Mouse (Mus musculus) gastrocnemius, adult 2 months (tissue): ENCODE measurements around the gene Rtn4rl2. TPM values are rescaled to one million over a fixed set of nuclear protein-coding genes. Genes with fewer than 3 reads are reported as not detected.

Experiments
- DNase-seq: peaks from one replicate; pipeline ENCODE4 v3.0.0; 2022
- H3K27ac ChIP-seq: fragments of 200-600 bp; 2 replicates; pipeline ENCODE4 v1.8.1; 2022; ENCODE audit warnings: mild to moderate bottlenecking
- H3K4me3 ChIP-seq: fragments of 200-600 bp; 2 replicates; pipeline ENCODE4 v1.8.1; 2022; ENCODE audit warnings: mild to moderate bottlenecking, moderate library complexity
- CTCF ChIP-seq: fragments of 200-600 bp; IDR thresholded peaks from 2 replicates; pipeline ENCODE4 v1.8.1; 2022; ENCODE audit warnings: antibody characterized with exemption, mild to moderate bottlenecking, moderate library complexity
- intact Hi-C: fragments of 180-260 bp; cut with DNase I; formaldehyde crosslinking; loops from one replicate; pipeline ENCODE4 v1.15.1; 2025
- total RNA-seq, 2 experiments: library from RNA; stranded (reverse); gene quantifications; 2 replicates each; pipeline ENCODE4 v1.2.3; 2021

Rtn4rl2 gene
- total RNA-seq, 2 experiments from 2014 or later, result 0.28 to 0.41 TPM

DNA sequence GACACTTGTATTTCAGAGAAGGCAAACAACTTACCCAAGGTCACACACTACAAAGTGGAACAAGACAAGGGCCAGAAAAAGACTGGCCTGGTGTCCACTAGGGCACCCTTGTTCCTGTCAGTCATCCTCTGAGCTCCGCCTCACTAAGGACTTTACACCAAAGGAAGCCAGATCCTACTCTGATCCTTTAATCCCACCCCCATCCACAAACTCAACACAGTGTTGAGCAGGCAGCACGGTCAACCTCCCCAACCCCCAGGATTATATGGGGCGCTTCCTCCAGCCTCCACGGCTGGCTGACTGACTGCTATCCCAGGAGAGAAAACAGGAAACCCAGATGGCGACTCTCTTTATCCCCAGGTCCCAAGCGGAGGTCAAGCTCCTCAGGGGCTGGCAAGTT, 3.4 kb downstream of the Rtn4rl2 start:
- no peak for TF ChIP-seq CTCF
- Histone ChIP-seq H3K4me3 (no peak overlapping the region), H3K27ac (no peak overlapping the region)
- intact Hi-C loops, result no loop called here
- no peak for DNase-seq

DNA sequence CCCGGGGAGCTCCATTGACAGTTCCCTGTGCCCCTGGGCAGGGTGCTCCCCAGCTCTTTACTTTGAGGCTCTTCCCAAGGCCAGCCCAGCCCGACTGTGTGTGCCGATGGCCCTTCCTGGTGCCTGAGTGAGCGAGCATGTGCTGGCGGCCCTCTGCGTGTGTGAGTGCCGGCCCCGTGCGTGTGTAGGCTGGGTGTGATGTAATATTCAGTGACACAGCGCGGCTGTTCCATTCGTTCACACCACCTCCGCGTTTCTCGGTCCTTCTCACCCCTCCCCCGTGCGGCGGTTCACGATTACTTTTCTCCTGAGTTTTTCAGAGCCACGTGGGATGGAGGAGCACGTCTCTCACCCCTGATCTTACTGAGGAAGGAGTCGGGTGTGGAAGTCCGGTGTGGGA, 3.9 kb downstream of the Rtn4rl2 start:
- no peak overlapping the region for H3K27ac ChIP-seq
- H3K4me3 ChIP-seq, result no peak overlapping the region
- DNase-seq, result no peak
- TF ChIP-seq CTCF, result no peak
- intact Hi-C loops, result no loop called here

DNA sequence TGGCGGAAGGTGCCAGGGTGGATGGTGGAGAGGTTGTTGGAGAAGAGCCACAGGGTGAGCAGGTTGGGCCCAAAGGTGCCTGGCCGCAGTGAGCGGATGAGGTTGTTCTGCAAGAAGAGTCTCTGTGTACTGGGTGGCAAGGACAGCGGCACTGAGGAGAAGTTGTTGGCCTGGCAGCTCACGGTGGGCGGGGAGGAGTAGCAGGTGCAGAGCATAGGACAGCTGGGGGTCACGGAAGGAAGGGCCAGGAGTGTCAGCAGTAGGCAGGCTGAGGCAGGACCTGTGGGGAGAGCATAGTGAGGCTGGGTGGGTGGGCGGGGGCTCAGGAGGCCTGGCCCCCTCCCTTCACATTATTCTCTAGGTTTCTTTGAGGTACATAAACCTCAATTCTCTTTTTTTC, 5.9 kb downstream of the Rtn4rl2 start:
- Histone ChIP-seq H3K27ac (no peak overlapping the region), H3K4me3 (no peak overlapping the region)
- no peak for DNase-seq
- intact Hi-C loops, result no loop called here
- TF ChIP-seq CTCF, result no peak

DNA sequence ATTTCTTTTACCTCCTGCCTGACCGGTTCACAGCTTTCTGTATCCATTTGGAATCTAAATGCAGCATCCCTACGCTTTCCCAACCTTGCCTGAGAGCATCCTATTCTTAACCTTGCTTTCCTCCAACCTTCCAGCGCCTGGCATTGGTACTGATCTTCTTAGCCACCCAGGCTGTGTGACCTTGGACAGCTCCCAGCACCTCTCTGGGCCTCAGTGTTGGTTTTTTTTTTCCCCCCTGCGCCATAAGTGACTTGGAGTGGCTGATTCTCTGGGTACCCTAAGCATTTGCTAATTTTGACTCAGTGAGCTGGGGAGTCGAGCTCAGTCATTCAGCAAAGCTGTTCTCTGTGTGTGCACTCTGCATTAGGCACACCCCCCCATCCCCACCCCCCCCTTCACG, 10.7 kb downstream of the Rtn4rl2 start:
- TF ChIP-seq CTCF, result no peak
- intact Hi-C loops, result no loop called here
- Histone ChIP-seq H3K4me3 (no peak overlapping the region), H3K27ac (no peak overlapping the region)
- DNase-seq, result no peak

DNA sequence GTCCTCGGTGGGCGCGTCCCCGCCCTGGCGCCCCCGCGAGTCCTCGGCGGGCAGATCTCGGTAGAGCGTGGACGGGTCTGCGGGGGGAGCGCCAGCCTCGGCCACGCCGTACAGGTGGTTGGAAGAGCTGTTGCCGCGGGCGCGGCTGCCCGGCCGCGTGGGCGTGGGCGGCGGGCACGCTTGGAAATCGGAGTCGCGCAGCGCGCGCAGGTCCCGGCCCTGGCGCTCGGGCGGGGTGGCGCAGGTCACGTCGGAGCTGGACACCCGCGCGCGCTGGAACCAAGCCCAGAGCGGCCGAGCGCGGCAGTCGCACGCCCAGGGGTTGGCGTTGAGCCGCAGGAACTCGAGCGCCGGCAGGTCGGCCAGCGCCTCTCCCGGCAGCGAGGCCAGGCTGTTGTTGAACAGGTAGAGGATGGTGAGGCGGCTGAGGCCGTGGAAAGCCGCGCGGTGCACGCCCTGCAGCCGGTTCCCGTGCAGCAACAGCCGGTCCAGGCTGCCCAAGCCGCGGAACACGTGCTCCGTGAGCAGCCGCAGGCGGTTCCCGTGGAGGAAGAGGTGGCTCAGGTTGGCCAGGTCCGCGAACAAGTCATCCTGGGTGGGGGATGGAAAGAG, 14.3 kb downstream of the Rtn4rl2 start:
- TF ChIP-seq CTCF, result no peak
- Histone ChIP-seq H3K27ac (no peak overlapping the region), H3K4me3 (peak overlapping the region; percentile 75)
- peak; percentile 90 for DNase-seq
- intact Hi-C loops, result no loop called here

DNA sequence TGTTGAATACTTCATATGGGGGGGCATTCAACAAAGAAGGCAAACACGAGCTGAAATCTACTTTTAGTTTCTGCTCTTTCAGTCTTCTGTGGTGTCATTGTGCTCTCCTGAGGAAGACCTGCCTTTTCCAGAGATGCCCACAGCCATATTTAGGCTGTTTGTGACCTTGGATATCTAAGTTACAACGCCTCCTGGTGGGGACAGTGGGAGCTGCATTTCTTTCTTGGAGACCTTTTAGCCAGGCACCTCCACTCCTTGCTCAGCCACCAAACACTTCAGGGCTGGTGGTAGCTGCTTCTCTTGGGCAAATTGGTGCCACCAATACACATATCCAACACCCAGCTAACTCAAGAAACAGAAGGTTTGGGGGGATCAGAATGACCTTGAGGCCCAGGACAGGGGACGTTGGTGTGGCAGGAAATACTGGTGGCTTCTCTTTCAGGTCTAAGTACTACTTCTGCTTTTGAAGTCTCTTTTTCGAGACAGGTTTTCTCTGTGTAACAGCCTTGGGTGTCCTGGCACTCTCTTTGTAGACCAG, 15.8 kb downstream of the Rtn4rl2 start:
- intact Hi-C loops, result no loop called here
- no peak for DNase-seq
- peak; percentile 34 for TF ChIP-seq CTCF
- H3K27ac ChIP-seq, result no peak overlapping the region
- no peak overlapping the region for H3K4me3 ChIP-seq

DNA sequence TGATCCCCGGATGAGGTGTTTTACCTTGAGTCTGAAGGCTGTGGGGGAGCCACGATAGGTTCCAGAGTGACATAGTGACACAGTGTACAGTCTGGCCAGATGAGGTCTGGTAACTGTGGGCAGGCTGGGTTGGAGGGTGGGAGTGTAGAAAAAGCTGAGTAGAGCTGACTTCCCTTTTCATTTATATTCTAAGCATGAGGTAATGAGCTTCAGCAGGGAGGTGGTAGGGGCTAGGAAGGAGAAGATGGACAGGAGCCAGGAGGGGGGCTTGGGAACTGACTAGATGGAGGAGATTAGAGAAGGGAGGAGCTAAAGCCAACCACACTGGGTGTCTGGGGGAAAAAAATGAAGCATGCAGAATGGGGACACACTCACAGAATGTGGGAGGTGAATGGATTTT, 17.5 kb downstream of the Rtn4rl2 start:
- TF ChIP-seq CTCF, result no peak
- no peak overlapping the region for H3K4me3 ChIP-seq
- H3K27ac ChIP-seq, result no peak overlapping the region
- no peak for DNase-seq
- intact Hi-C loops, result loop anchor here (2.0 to 5.0 kb wide), 3 partner anchors 22 to 138 kb away; no protein-coding TSS in a partner anchor

DNA sequence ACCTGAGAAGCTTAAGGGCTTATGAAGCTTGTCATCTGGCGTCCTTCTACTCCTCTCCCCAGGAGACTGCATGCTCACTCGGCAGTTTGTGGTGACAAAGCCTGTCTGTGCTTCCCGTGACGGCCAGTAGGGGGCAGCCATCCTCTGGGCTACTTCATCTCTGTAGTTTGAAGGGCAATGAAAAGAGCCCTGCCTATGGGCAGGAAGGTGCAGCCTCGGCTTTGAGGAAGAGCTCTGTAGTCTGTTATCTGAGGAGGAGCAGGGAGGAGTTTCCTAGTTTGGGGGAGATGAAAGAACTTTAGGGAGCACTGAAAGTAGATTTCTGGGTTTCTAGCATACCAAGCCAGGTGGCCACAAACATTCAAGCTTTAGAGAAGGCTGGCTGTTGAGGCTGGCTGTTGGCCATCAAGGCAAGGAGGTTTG, 18.0 kb downstream of the Rtn4rl2 start:
- intact Hi-C loops, result loop anchor here (2.0 to 5.0 kb wide), 3 partner anchors 22 to 139 kb away; no protein-coding TSS in a partner anchor
- TF ChIP-seq CTCF, result peak; percentile 83
- no peak overlapping the region for H3K27ac ChIP-seq
- H3K4me3 ChIP-seq, result no peak overlapping the region
- peak; percentile 71 for DNase-seq

DNA sequence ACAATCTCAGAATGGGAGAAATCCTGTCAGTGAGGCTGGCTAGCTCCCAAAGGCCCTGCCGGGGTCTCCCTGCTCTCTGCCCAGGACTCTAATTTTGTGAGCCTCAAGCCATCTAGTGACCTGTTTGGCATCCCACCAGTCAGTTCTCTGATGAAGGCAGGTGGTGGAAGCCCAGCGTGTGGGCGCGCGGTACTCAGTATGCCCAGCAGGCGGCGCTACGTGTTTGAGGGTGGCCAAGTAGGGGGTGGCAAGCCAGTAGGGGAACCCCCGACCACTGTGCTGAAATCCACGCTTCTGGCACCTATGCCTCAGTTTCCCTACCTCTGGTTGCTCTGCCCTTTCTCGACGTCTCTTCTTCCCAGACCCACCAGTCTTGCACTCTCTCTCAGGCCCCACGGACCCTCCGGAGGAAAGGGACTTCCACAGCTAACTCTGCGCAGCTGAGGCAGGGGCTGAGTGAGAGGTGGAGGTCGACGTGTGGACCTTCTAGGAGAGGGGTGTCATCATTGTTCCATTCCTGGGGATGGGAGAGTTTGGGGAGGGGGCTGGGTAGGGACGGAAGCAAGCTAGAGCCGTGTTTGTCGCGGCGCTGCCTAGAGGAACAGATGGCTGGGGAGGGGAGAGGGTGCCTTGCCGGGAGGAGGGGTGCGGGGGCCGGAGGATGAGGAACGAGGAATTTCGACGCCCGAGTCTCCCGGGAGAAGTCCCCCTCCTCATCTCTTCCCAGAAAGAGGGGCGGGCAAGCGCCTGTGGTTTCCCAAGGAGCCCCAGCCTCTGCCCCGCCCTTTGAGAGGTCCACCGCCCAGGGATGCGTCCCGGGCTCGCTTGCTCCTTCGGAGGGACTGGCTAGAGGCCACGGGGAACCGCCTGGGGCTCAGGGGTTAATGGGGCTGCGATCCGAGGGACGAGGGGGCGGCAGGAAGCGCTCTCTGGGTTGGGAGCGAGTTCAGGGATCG, 20.6 kb downstream of the Rtn4rl2 start:
- Histone ChIP-seq H3K4me3 (peak overlapping the region; percentile 44), H3K27ac (no peak overlapping the region)
- TF ChIP-seq CTCF, result peak; percentile 85
- peak; percentile 72 for DNase-seq
- intact Hi-C loops, result loop anchor here (5.0 kb wide), 2 partner anchors 34 to 141 kb away; no protein-coding TSS in a partner anchor

DNA sequence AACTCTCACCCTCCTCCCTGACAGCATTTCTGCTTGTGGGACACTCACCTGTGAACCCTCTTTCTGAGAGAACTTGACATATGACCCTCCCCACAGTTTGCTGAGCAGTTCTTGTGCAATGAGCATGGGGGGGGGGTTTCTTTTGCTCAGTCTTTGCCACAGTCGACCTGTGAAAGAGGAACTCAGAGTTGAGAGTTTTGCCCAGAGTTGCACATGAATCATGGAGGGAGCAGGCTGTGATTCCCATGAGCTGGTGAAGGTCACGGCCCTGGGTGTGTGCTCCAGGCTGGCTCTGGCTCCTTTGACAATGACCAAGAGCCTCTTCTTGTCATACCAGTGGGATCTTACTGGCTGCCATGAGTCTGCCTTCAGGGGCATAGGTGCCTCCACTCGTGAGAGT, 24.3 kb downstream of the Rtn4rl2 start:
- no peak overlapping the region for H3K27ac ChIP-seq
- DNase-seq, result no peak
- no peak for TF ChIP-seq CTCF

DNA sequence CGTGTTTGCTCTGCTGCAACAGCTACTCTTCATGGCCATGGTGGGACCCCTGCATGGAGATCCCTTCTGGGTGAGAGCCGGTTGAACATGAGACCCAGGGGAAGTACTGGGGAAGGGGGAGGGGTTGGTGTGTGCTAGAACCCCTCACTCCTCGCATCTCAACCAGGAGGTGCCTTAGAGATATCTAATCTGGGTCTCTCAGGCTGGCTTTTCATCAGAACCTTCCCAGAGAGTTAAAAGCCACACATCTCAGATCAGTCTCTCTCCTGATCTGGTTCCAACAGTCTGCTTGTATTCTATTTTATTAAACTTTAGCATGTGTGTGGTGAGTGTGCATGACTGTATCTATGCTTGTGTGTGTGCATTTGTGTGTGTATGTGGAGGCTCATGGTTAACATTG, 25.1 kb downstream of the Rtn4rl2 start:
- Histone ChIP-seq H3K4me3 (no peak overlapping the region), H3K27ac (no peak overlapping the region)
- DNase-seq, result no peak
- TF ChIP-seq CTCF, result no peak
- intact Hi-C loops, result no loop called here

More for the DNA sequence above, 24.3 kb downstream of the Rtn4rl2 start:
- H3K4me3 ChIP-seq, result no peak overlapping the region
- intact Hi-C loops, result no loop called here

DNA sequence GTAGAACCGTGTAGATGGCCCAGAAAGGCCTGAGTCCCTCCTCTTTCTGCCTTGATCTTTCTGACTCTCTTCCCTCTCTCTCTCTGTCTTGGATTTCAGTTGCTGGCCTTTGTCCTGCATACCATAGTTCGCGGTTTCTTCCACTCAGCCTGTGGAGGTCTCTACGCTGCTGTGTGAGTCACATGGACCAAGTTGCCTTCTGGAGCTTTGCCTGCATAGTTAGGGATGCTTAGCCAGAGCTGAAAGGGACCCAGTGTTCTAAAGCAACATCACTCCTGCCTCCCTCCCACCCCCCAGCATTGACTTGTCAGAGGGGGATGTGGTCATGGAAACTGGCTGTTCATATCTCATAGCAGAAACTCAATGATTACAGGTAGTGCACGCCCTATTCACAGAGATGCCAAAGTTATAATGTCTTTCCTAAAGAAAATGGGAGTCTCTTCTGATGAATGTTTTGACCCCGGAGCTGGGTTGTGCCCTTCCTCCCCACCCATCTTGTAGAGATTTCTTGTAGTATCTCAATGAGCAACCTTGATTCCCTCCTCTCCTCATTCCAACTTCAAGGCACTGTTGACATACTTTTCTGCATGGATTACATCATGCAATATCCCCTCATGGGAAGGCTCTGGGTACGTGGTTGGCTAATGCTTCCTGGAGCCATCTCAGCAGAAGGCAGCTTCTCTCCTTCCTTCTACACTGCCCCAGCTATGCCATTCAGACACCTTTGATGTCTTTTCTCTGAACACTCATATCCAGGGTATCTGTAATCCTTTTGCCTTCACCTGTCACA, 26.3 kb downstream of the Rtn4rl2 start:
- no peak for TF ChIP-seq CTCF
- no peak for DNase-seq
- Histone ChIP-seq H3K27ac (no peak overlapping the region), H3K4me3 (no peak overlapping the region)
- intact Hi-C loops, result no loop called here
